Mouse (Mus musculus): ENCODE data around the gene B3gnt5.

DNA sequence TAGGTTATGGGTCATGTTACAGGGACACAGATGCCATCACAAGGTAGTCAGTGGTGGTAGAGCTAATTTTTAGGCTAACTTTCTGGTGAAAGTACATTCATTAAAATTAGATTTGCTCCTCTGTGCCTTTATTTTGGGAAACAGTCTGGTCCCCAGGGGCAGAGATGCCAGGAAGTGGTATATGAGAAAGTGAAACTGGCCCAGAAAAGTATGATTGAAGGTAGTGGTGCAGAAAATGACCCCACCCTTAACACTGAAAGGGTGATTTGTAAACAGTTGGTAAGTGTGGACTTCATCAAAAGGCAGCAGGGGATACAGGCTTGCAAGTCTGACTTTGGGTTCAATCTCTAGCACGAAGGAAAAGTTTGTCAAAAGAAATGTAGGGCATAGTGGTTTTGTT is 1.7 kb downstream of the B3gnt5 start:
- TF ChIP-seq CHD2 (IDR thresholded peaks at IDR 0.05; ENCODE audit: low read depth, low read length) (no peak), ZNF384 (IDR thresholded peaks at IDR 0.05; ENCODE audit: low read depth, low read length) (no peak), MAFK (IDR thresholded peaks at IDR 0.05; ENCODE audit: insufficient read depth, low read depth, low read length) (no peak), HCFC1 (IDR thresholded peaks at IDR 0.05; ENCODE audit: borderline replicate concordance, insufficient read depth, low read length) (no peak), ZC3H11A (IDR thresholded peaks at IDR 0.05; ENCODE audit: borderline replicate concordance, low read depth, low read length) (no peak)
